Mouse (Mus musculus) urinary bladder, postnatal 0 days (tissue): Measurements from ENCODE around the gene Olfr273. TPM values are rescaled to one million over a fixed set of nuclear protein-coding genes. Genes with fewer than 3 reads are reported as not detected.

Source experiments
- polyA plus RNA-seq: library from polyadenylated mRNA; unstranded; fragments of >200 nt; fragmentation: Nextera tagmentation; extraction: Ambion mirVana; gene quantifications from 2 replicates; pipeline ENCODE4 v1.2.1, GENCODE M21; 2015

The Olfr273 gene
- polyA plus RNA-seq = not detected in 2 replicates

GRCm38 (mm10) chr4:52859136-52859535 is at the start of gene Olfr273:
Gene Olfr273, minus strand, starts transcription at chr4:52859236.

GRCm38 (mm10) chr4:52814304-52814703 is 44.7 kb downstream of the Olfr273 start, which contains the start of gene Olfr275:
Gene Olfr275, plus strand, starts transcription at chr4:52814604.

Other genes with a start within 250 kb of the Olfr273 start
- gene Olfr275, start 44.6 kb downstream of the Olfr273 start, polyA plus RNA-seq = not detected in 2 replicates
- not detected in 2 replicates for gene Olfr272, start 59.9 kb upstream of the Olfr273 start, polyA plus RNA-seq
- not detected in 2 replicates for gene Olfr270, start 105.3 kb upstream of the Olfr273 start, polyA plus RNA-seq
- gene Nipsnap3a, start 130.0 kb upstream of the Olfr273 start, polyA plus RNA-seq = not detected in 2 replicates
- gene Nipsnap3b, start 152.6 kb upstream of the Olfr273 start, polyA plus RNA-seq = 64.7 and 72.1 TPM in 2 replicates